ENCODE assay signal across 14 mouse cellular contexts in genomic region chr2:114066226-114066625, GRCm38 (mm10). TPM values are rescaled to one million over a fixed set of nuclear protein-coding genes. Genes with fewer than 3 reads are reported as not detected.
"Had no signal": no experiment of that assay in that cellular context is flagged by ENCODE, and none has a peak within 500 bp of the region (broad histone marks: within the 10 kb centered on the region; RNA-seq: fewer than 3 reads in every experiment).

No protein-coding gene starts in this region.

- DNase-seq: liver, postnatal 0 days; lung, adult 2 months; lung, postnatal 14 days; lung, postnatal 36 days; midbrain, embryonic 14.5 days; retina, postnatal 1 day; right cerebral cortex, adult 18-20 months; right cerebral cortex, postnatal 25 days; right cerebral cortex, postnatal 4 days; spleen, adult 18-20 months; thymus, adult 18-20 months; thymus, postnatal 14 days; thymus, postnatal 36 days had no signal

RNA-seq across cellular contexts. Expression of gene Actc1, which starts 12.9 kb away (rescaled TPM):
- total RNA-seq: megakaryocyte progenitor cell, adult 5-6 weeks had no signal

RNA-seq across cellular contexts. Expression of gene Gjd2, which starts 52.8 kb away (rescaled TPM):
- total RNA-seq: megakaryocyte progenitor cell, adult 5-6 weeks had no signal
